Mouse (Mus musculus): ENCODE data around the gene Fut7. TPM values are rescaled to one million over a fixed set of nuclear protein-coding genes. Genes with fewer than 3 reads are reported as not detected.

Gene Fut7
- not detected in 2 replicates for polyA plus RNA-seq (2014; fragmentation: Nextera tagmentation; extraction: Ambion mirVana)

DNA sequence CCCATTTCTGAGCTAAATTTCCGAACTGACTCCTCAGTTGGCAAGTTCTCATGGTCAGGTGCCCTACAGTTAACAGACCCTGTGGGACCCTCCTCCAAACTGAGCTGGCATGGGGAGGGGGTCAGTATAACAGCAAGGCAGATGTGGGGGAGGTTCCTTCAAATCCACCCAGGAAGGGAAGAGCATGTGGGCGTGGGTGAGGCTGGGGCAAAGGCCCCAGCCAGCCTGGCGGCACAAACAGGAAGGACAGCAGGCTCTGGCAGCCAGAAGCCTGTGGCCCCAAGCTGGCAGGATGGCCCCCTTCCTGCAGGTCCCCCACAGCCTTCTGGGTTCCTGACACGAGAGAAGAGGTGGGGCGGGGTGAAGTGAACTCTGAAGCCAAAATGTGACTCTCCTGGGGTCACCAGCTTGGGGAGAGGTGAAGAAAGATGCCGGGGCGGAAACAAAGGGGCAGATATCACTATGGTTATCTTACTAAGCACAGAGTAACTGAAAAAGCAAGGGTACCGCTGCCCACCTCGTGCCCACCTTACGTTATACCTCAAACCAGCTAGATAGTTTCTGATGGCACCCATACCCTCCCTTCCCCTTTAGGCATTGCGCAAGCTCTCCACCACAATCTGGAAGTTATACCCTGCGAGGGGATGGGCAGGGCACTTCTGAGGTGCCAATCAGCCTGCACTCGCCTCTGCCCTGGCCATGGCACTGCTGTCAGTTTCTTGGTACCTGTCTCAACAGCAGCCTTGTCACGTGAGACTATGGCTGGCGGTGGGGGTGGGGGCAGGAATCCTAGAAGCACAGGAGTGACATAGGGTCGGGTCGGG lies at the start of gene Fut7:
Fut7 (plus strand) TSS at position 681 of the 824 bp plus-strand sequence.
- no peak for DNase-seq (ENCODE audit: low spot score, missing footprints)
- Histone ChIP-seq H3K36me3 (ENCODE audit: control insufficient read depth, insufficient read depth, low read length) (no peaks in the 10 kb centered on the region), H3K27ac (ENCODE audit: low read depth, low read length) (no peak within 1 kb of the TSS), H3K4me1 (ENCODE audit: control insufficient read depth, insufficient read depth, low read length) (no peaks in the 10 kb centered on the region), H3K27me3 (ENCODE audit: control insufficient read depth, insufficient read depth, low read length) (peaks cover 8% of the 10 kb centered on the region; the same call in 1 of the 2 replicates), H3K4me2 (no peak within 1 kb of the TSS), H3K9ac (ENCODE audit: low read length) (no peak within 1 kb of the TSS), H3K9me3 (ENCODE audit: control insufficient read depth, low read length) (no peaks in the 10 kb centered on the region), H3K4me3 (ENCODE audit: low read depth, low read length) (no peak within 1 kb of the TSS)
- WGBS: 69% methylated on average over 17 of the region's 17 CpGs
- no peak for ATAC-seq (ENCODE audit: low FRiP score)

DNA sequence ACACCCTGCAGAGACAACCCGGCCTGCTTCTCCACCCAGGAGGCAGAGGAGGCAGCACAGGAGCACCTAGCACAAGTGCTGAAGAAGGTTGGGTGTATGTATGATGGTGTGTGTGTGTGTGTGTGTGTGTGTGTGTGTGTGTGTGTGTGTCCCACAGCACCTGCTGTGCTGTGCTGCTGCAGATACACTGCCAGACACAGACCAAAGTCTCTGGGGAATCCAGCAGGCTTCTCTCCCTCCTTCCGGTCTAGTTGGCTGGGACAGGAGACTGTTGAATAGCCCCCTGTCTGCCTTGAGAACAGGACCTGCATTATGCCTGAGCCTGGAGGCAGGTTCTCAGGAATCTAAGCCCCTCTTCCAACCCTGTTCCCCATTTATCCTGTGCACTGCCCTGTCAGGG lies 49.6 kb upstream of the Fut7 start:
- no peak overlapping the region for H3K27ac ChIP-seq (ENCODE audit: low read depth, low read length)
- WGBS: 17% methylated on average over 2 of the region's 2 CpGs

DNA sequence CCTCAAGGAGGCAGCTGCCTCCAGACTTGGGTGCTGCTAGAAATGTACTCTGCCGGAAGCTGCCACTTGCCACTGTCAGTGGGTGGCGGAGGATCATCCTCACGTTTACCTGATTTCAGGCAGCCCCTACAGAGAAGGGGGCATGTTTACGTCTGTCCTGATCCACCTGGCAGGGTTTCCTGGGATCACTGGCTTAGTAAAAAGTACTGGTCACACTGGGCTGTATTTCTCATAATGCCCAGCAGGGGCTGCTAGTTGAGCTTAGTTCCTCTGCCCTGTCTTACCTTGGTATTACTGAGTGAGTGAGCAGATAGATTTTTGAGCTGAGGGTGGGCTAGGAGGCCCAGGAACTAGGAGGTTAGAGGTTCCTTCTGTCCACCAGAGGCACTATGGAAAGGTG lies 46.5 kb upstream of the Fut7 start:
- Histone ChIP-seq H3K27ac (ENCODE audit: low read depth, low read length) (no peak overlapping the region), H3K4me2 (no peak overlapping the region), H3K4me1 (ENCODE audit: control insufficient read depth, insufficient read depth, low read length) (peaks cover 22% of the 10 kb centered on the region), H3K9me3 (ENCODE audit: control insufficient read depth, low read length) (no peaks in the 10 kb centered on the region), H3K36me3 (ENCODE audit: control insufficient read depth, insufficient read depth, low read length) (peaks cover 16% of the 10 kb centered on the region), H3K27me3 (ENCODE audit: control insufficient read depth, insufficient read depth, low read length) (no peaks in the 10 kb centered on the region), H3K9ac (ENCODE audit: low read length) (no peak overlapping the region), H3K4me3 (ENCODE audit: low read depth, low read length) (no peak overlapping the region)
- ATAC-seq (ENCODE audit: low FRiP score): no peak
- DNase-seq (ENCODE audit: low spot score, missing footprints): peak; percentile 84
- WGBS: 64% methylated on average over 4 of the region's 4 CpGs

More for the DNA sequence above, 49.6 kb upstream of the Fut7 start:
- Histone ChIP-seq H3K4me1 (ENCODE audit: control insufficient read depth, insufficient read depth, low read length) (peaks cover 24% of the 10 kb centered on the region), H3K27me3 (ENCODE audit: control insufficient read depth, insufficient read depth, low read length) (no peaks in the 10 kb centered on the region), H3K36me3 (ENCODE audit: control insufficient read depth, insufficient read depth, low read length) (peaks cover 11% of the 10 kb centered on the region), H3K9me3 (ENCODE audit: control insufficient read depth, low read length) (no peaks in the 10 kb centered on the region), H3K9ac (ENCODE audit: low read length) (peak overlapping the region; percentile 85), H3K4me2 (peak overlapping the region; percentile 87), H3K4me3 (ENCODE audit: low read depth, low read length) (peak overlapping the region; percentile 86)
- ATAC-seq (ENCODE audit: low FRiP score) (no peak), DNase-seq (ENCODE audit: low spot score, missing footprints) (no peak)

DNA sequence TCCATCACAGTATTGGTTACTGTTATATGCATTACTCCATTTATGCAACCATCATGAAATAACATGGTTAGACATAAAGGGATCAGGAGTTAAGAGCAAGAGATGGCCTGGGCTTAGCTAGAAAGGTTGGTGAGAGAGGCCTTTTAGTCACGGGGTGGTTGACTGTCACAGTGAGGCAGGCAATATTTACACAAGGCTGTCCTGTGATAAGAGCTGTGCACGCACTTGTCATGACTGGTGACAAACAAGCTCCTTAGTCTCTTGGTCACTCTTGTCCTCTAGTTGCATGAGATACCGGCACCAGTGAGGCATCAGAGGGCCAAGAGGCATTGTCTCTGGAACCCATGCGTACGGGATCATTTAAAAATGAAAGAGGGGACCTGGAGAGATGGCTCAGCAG lies 38.6 kb upstream of the Fut7 start:
- H3K36me3 ChIP-seq (ENCODE audit: control insufficient read depth, insufficient read depth, low read length): no peaks in the 10 kb centered on the region
- ATAC-seq (ENCODE audit: low FRiP score) (no peak), DNase-seq (ENCODE audit: low spot score, missing footprints) (no peak)
- H3K4me2 ChIP-seq: no peak overlapping the region
- H3K4me3 ChIP-seq (ENCODE audit: low read depth, low read length): no peak overlapping the region
- H3K9me3 ChIP-seq (ENCODE audit: control insufficient read depth, low read length): no peaks in the 10 kb centered on the region
- H3K9ac ChIP-seq (ENCODE audit: low read length): no peak overlapping the region
- H3K27ac ChIP-seq (ENCODE audit: low read depth, low read length): no peak overlapping the region
- H3K4me1 ChIP-seq (ENCODE audit: control insufficient read depth, insufficient read depth, low read length): no peaks in the 10 kb centered on the region
- H3K27me3 ChIP-seq (ENCODE audit: control insufficient read depth, insufficient read depth, low read length): no peaks in the 10 kb centered on the region
- WGBS: 75% methylated on average over 5 of the region's 5 CpGs

DNA sequence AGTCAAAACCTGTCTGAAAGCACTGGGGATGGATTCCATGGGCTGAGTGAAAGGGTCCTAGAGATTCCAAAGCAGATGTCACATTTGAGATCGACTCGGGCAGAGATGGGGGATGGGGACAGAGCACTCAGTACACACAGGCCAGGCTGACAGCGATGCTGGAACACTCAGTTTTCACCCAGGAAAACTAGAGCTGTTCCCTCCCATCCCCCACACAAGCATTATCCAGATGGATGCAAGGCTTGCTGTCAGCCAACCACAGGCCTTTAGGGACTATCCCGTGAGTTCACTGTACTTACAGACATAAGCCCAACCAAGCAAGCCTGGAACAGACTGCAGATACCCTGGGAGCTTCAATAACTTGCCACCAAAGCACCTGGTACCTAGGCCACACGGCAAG lies 31.8 kb upstream of the Fut7 start:
- Histone ChIP-seq H3K36me3 (ENCODE audit: control insufficient read depth, insufficient read depth, low read length) (no peaks in the 10 kb centered on the region), H3K9ac (ENCODE audit: low read length) (no peak overlapping the region), H3K27ac (ENCODE audit: low read depth, low read length) (no peak overlapping the region), H3K27me3 (ENCODE audit: control insufficient read depth, insufficient read depth, low read length) (peaks cover 16% of the 10 kb centered on the region), H3K4me2 (no peak overlapping the region), H3K9me3 (ENCODE audit: control insufficient read depth, low read length) (no peaks in the 10 kb centered on the region), H3K4me3 (ENCODE audit: low read depth, low read length) (no peak overlapping the region), H3K4me1 (ENCODE audit: control insufficient read depth, insufficient read depth, low read length) (peaks cover 5% of the 10 kb centered on the region)
- DNase-seq (ENCODE audit: low spot score, missing footprints) (no peak), ATAC-seq (ENCODE audit: low FRiP score) (no peak)
- 85% methylated on average over 5 of the region's 5 CpGs for WGBS

DNA sequence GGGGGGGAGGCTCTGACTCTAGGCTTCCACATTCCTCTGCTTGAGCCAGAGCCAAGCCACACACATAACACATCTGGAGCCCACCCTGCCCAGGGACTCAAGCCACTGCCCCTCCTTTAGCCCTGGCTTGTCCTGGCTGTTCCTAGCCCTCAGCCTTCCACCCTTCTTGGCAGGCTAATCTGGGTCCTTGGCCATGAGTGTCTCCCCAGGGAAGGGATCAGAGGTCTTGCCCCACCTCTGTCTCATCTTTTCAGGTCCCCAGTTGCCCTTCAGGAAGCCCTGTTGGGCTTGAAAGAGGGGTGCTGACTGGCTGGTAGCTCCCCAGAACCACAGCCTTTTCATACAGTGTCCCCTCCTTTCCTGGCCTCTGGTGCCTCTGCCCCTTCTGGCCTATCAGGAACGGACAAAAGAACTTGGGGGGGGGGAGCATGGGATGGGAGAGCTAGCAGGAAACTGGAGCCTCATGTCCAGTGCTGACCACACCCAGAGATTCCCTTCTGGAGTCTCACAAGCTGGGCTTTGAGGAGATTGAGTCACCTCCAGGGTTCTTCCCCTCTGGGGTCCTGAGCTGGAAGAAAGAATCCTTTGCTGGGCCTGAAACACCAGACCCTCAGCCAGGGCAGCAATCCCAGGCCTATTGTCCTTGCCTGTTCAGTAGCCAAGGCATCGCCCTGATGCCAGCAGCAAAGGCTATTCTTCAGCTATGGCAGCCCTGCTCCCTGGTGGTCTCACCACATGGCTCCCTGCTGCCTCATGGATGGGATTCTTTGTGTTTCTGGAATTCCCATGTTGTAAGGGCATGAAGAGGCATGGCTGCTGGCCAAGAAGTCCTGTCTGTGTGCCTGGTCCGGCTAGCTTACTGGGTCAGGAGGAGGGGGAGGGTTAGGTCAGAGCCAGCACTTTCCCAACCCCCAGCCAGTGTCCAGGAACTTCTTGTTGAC lies 28.5 kb upstream of the Fut7 start:
- no peak for ATAC-seq (ENCODE audit: low FRiP score)
- 46% methylated on average over 3 of the region's 3 CpGs for WGBS

DNA sequence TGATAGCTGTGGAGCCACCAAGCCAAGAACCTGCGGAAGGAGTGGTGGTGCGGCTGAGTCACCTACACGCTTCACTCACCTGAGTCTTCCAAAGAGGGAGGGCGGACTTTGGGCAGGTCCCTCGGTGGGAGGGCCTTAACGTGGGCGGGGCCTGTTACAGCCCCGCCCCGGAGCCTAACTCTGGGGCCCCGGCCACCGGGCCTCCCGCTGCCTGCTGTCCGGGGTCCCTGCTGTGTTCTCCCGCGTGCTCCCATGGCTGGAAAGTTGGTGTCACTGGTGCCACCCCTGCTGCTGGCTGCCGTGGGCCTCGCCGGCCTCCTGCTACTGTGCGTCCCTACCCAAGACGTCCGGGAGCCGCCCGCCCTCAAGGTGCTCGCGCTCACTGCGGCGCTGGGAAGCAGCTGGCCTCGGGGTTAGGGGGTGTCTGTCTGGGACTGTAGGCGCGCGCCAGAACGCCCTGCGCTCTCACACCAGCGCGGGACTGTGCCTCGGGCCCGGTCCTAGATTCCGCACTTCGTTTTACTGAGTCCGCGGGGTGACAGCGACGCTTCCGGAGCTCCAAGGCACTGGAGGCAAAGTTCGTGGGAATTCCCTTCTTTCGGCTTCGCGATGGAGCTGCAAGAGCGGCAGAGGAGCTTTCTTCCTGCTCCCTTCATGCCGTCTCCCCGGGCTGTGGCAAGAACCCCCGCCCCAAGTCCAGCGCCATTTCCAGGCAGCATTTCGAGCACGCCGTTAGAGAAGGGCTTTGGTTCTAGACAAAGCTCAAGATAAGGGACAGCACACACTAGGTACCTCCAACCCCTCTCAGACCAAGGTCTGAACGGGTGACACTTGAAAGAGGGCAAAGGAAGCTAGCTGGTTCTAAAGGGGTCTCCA lies 27.1 kb upstream of the Fut7 start, which contains the start of gene Entpd2:
Entpd2 (plus strand) TSS at position 154 of the 876 bp plus-strand sequence.
- H3K27ac ChIP-seq (ENCODE audit: low read depth, low read length): no peak within 1 kb of the TSS
- H3K9me3 ChIP-seq (ENCODE audit: control insufficient read depth, low read length): no peaks in the 10 kb centered on the region
- under 1% methylated on average over 56 of the region's 57 CpGs for WGBS
- ATAC-seq (ENCODE audit: low FRiP score) (peak; percentile 58; the same call in 1 of the 2 replicates), DNase-seq (ENCODE audit: low spot score, missing footprints) (peak; percentile 92)
- H3K4me2 ChIP-seq: peak within 1 kb of the TSS; percentile 62
- H3K4me3 ChIP-seq (ENCODE audit: low read depth, low read length): peak within 1 kb of the TSS; percentile 32
- peak within 1 kb of the TSS; percentile 54 for H3K9ac ChIP-seq (ENCODE audit: low read length)
- H3K27me3 ChIP-seq (ENCODE audit: control insufficient read depth, insufficient read depth, low read length): peaks cover 41% of the 10 kb centered on the region
- peaks cover 5% of the 10 kb centered on the region for H3K4me1 ChIP-seq (ENCODE audit: control insufficient read depth, insufficient read depth, low read length)
- H3K36me3 ChIP-seq (ENCODE audit: control insufficient read depth, insufficient read depth, low read length): no peaks in the 10 kb centered on the region

More for the DNA sequence above, 28.5 kb upstream of the Fut7 start:
- Histone ChIP-seq H3K9ac (ENCODE audit: low read length) (no peak overlapping the region), H3K4me2 (no peak overlapping the region), H3K4me3 (ENCODE audit: low read depth, low read length) (no peak overlapping the region), H3K27ac (ENCODE audit: low read depth, low read length) (no peak overlapping the region), H3K36me3 (ENCODE audit: control insufficient read depth, insufficient read depth, low read length) (no peaks in the 10 kb centered on the region), H3K4me1 (ENCODE audit: control insufficient read depth, insufficient read depth, low read length) (peaks cover 5% of the 10 kb centered on the region), H3K9me3 (ENCODE audit: control insufficient read depth, low read length) (no peaks in the 10 kb centered on the region), H3K27me3 (ENCODE audit: control insufficient read depth, insufficient read depth, low read length) (peaks cover 29% of the 10 kb centered on the region)
- DNase-seq (ENCODE audit: low spot score, missing footprints): no peak

DNA sequence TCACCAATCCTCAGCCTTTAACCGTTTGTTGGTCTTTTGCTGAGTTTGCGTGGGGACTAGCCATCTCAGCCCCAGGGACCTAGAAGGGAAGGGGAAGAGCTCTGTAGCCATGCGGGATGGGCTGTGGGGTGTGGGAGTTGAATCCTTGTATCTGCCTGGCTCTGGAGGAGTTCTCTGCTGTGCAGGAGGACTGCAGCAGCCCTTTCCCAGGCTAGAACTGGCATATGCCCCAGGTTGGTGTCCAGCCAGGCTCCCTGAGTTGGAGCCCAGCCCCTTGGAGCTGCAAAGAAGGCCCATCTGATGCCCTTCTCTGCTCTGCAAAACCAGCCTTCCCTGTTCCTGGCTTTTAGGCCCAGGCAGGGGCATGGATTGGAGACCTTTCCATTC lies 26.5 kb upstream of the Fut7 start:
- 26% methylated on average over 3 of the region's 3 CpGs for WGBS
- no peak overlapping the region for H3K9ac ChIP-seq (ENCODE audit: low read length)

More for the DNA sequence above, 26.5 kb upstream of the Fut7 start:
- peaks cover 42% of the 10 kb centered on the region for H3K27me3 ChIP-seq (ENCODE audit: control insufficient read depth, insufficient read depth, low read length)
- H3K27ac ChIP-seq (ENCODE audit: low read depth, low read length): no peak overlapping the region
- H3K36me3 ChIP-seq (ENCODE audit: control insufficient read depth, insufficient read depth, low read length): no peaks in the 10 kb centered on the region
- H3K4me3 ChIP-seq (ENCODE audit: low read depth, low read length): no peak overlapping the region
- DNase-seq (ENCODE audit: low spot score, missing footprints): no peak
- ATAC-seq (ENCODE audit: low FRiP score): no peak
- H3K9me3 ChIP-seq (ENCODE audit: control insufficient read depth, low read length): no peaks in the 10 kb centered on the region
- peaks cover 5% of the 10 kb centered on the region for H3K4me1 ChIP-seq (ENCODE audit: control insufficient read depth, insufficient read depth, low read length)
- H3K4me2 ChIP-seq: no peak overlapping the region

Data from midbrain, embryonic 11.5 days (tissue).